Mouse (Mus musculus): ENCODE data around the gene Terb2. TPM values are rescaled to one million over a fixed set of nuclear protein-coding genes. Genes with fewer than 3 reads are reported as not detected.

The Terb2 gene
- not detected in 2 replicates for polyA plus RNA-seq (2015; fragmentation: Nextera tagmentation; extraction: Ambion mirVana)

DNA sequence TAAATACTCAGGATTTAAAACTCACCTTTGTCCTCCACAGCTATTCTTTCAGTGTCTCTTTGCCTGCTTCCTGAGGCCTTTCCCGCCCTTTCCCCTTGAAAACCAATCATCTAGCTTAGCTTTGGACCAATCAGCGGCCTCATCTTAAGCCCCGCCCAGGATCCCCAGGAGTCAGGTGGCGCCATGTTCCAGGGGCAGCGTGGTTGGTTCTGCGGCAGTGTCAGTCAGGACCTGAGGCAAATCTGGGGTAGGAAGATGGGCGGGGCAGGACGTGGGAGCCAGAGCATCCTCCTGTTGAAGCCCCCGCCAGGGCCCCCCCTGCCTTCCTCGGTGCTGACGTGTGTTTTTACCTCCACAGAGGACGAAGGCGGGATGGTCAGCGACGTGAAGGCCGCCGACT is at the start of gene Terb2, which contains the start of gene Patl2:
Gene Terb2 (plus strand): TSS at position 167 of the 400 bp plus-strand sequence.
Gene Patl2 (minus strand): TSS at position 84 of the 400 bp plus-strand sequence.
- H3K4me2 ChIP-seq = no peak within 1 kb of the TSS
- no peak for ATAC-seq (ENCODE audit: low read depth)
- no peak within 1 kb of the TSS for H3K9ac ChIP-seq
- H3K4me1 ChIP-seq (replicated peaks) = no peaks in the 10 kb centered on the region
- H3K36me3 ChIP-seq = no peaks in the 10 kb centered on the region
- no peaks in the 10 kb centered on the region for H3K9me3 ChIP-seq
- H3K27ac ChIP-seq (replicated peaks) = no peak within 1 kb of the TSS
- WGBS = 82% methylated on average over 17 of the region's 17 CpGs
- H3K27me3 ChIP-seq = no peaks in the 10 kb centered on the region
- H3K4me3 ChIP-seq = no peak within 1 kb of the TSS

GRCm38 (mm10) chr2:122137839-122138465 is 48.1 kb upstream of the Terb2 start:
- no peak overlapping the region for H3K27ac ChIP-seq (replicated peaks)
- H3K4me1 ChIP-seq (replicated peaks) = no peaks in the 10 kb centered on the region
- no peak for ATAC-seq (ENCODE audit: low read depth)
- no peak overlapping the region for H3K4me3 ChIP-seq
- no peak overlapping the region for H3K4me2 ChIP-seq
- no peak overlapping the region for H3K9ac ChIP-seq
- H3K36me3 ChIP-seq = no peaks in the 10 kb centered on the region
- 72% methylated on average over 5 of the region's 5 CpGs for WGBS
- no peaks in the 10 kb centered on the region for H3K27me3 ChIP-seq
- no peaks in the 10 kb centered on the region for H3K9me3 ChIP-seq

DNA sequence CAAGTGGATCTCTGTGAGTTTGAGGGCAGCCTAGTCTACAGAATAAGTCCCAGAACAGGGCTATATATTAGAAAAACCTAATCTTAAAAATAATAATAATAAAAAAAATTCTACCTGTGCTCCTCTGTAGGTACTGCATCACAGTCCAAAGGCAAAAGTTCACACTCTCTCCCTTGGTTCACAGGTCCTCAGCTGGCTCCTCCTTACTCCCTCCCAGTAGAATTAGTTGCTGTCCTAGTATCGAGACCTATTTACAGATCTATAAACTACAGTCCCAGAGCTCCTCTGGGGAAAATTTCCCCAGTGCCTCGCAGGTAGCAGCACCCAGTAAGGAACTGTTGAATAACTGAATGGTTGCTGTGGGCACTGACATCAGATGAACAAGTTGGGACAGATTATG is 45.3 kb upstream of the Terb2 start:
- H3K36me3 ChIP-seq = no peaks in the 10 kb centered on the region
- no peaks in the 10 kb centered on the region for H3K27me3 ChIP-seq
- H3K27ac ChIP-seq (replicated peaks) = no peak overlapping the region
- no peaks in the 10 kb centered on the region for H3K4me1 ChIP-seq (replicated peaks)
- no peaks in the 10 kb centered on the region for H3K9me3 ChIP-seq
- H3K4me3 ChIP-seq = no peak overlapping the region
- no peak overlapping the region for H3K4me2 ChIP-seq
- 85% methylated on average over 2 of the region's 2 CpGs for WGBS
- H3K9ac ChIP-seq = no peak overlapping the region
- no peak for ATAC-seq (ENCODE audit: low read depth)

GRCm38 (mm10) chr2:122141332-122141967 is 44.6 kb upstream of the Terb2 start:
- WGBS = 75% methylated on average over 5 of the region's 5 CpGs
- H3K4me1 ChIP-seq (replicated peaks) = no peaks in the 10 kb centered on the region

DNA sequence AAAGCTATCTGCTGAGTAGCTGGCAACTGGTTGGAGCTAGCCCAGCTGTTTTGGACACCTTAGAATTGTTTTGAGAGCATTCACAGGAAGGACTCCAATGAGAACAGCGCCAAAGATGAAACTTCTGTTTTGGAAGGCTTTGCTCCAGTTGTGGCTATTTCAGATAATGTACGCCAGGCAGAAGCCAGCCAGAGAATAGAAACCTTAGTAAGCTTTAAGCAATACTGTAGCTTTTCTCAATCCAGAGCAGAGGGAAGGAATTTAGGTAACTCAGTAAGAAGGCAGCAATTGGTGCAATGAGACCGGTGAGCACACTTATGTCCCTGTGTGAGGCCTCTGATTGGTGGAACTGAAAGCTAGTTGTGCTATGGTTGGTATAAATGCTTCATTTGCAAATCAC is 43.0 kb upstream of the Terb2 start:
- Histone ChIP-seq H3K27ac (replicated peaks) (no peak overlapping the region), H3K4me3 (no peak overlapping the region), H3K4me2 (no peak overlapping the region), H3K9me3 (no peaks in the 10 kb centered on the region), H3K36me3 (no peaks in the 10 kb centered on the region), H3K4me1 (replicated peaks) (peaks cover 7% of the 10 kb centered on the region), H3K27me3 (no peaks in the 10 kb centered on the region), H3K9ac (no peak overlapping the region)
- ATAC-seq (ENCODE audit: low read depth) = no peak
- 95% methylated on average over 3 of the region's 3 CpGs for WGBS

More at GRCm38 (mm10) chr2:122141332-122141967, 44.6 kb upstream of the Terb2 start:
- Histone ChIP-seq H3K36me3 (no peaks in the 10 kb centered on the region), H3K4me2 (no peak overlapping the region), H3K27me3 (no peaks in the 10 kb centered on the region), H3K9me3 (no peaks in the 10 kb centered on the region), H3K27ac (replicated peaks) (no peak overlapping the region), H3K9ac (no peak overlapping the region), H3K4me3 (no peak overlapping the region)
- no peak for ATAC-seq (ENCODE audit: low read depth)

GRCm38 (mm10) chr2:122145756-122146155 is 40.3 kb upstream of the Terb2 start:
- Histone ChIP-seq H3K9me3 (no peaks in the 10 kb centered on the region), H3K27ac (replicated peaks) (no peak overlapping the region), H3K4me3 (no peak overlapping the region), H3K27me3 (no peaks in the 10 kb centered on the region), H3K9ac (no peak overlapping the region), H3K4me2 (no peak overlapping the region), H3K4me1 (replicated peaks) (peaks cover 15% of the 10 kb centered on the region), H3K36me3 (no peaks in the 10 kb centered on the region)
- 73% methylated on average over 4 of the region's 4 CpGs for WGBS
- ATAC-seq (ENCODE audit: low read depth) = no peak

DNA sequence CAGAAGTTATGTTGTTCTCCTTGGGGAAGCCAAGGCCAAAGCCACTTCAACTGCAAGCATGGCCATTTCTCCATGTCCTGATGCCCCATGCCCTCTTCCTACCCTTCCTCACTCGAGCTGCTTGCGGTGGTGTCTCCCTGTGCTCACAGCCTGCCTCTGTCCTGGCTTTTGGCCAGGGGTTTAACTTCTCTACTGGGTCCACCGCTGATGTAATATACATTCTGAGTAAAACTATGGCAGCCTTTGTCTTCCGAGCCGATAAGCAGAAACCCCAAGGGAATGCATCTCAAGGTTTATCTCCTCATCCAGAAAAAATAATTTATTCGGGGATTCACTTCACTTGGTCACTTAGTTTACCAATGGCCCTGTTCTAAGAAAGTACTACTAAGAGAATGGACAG is 39.4 kb upstream of the Terb2 start:
- Histone ChIP-seq H3K9me3 (no peaks in the 10 kb centered on the region), H3K9ac (no peak overlapping the region), H3K4me3 (no peak overlapping the region), H3K27ac (replicated peaks) (no peak overlapping the region), H3K4me1 (replicated peaks) (peaks cover 15% of the 10 kb centered on the region), H3K4me2 (peak overlapping the region; percentile 87; the same call in 1 of the 2 replicates), H3K36me3 (no peaks in the 10 kb centered on the region), H3K27me3 (no peaks in the 10 kb centered on the region)
- WGBS = 73% methylated on average over 6 of the region's 6 CpGs
- no peak for ATAC-seq (ENCODE audit: low read depth)

- H3K4me3 ChIP-seq = peak within 1 kb of the TSS; percentile 68
- H3K36me3 ChIP-seq = no peaks in the 10 kb centered on the region
- H3K9ac ChIP-seq = peak within 1 kb of the TSS; percentile 85
- ATAC-seq (ENCODE audit: low read depth) = peak; percentile 98
- H3K4me1 ChIP-seq (replicated peaks) = peaks cover 15% of the 10 kb centered on the region
- H3K4me2 ChIP-seq = peak within 1 kb of the TSS; percentile 87
- H3K27ac ChIP-seq (replicated peaks) = peak within 1 kb of the TSS; percentile 68
- WGBS = under 1% methylated on average over 40 of the region's 40 CpGs
- H3K27me3 ChIP-seq = no peaks in the 10 kb centered on the region
- H3K9me3 ChIP-seq = no peaks in the 10 kb centered on the region
These were observed 38.4 kb upstream of the Terb2 start, which contains the start of gene B2m for GRCm38 (mm10) chr2:122147508-122148241. Gene B2m (plus strand): TSS chr2:122147686.

DNA sequence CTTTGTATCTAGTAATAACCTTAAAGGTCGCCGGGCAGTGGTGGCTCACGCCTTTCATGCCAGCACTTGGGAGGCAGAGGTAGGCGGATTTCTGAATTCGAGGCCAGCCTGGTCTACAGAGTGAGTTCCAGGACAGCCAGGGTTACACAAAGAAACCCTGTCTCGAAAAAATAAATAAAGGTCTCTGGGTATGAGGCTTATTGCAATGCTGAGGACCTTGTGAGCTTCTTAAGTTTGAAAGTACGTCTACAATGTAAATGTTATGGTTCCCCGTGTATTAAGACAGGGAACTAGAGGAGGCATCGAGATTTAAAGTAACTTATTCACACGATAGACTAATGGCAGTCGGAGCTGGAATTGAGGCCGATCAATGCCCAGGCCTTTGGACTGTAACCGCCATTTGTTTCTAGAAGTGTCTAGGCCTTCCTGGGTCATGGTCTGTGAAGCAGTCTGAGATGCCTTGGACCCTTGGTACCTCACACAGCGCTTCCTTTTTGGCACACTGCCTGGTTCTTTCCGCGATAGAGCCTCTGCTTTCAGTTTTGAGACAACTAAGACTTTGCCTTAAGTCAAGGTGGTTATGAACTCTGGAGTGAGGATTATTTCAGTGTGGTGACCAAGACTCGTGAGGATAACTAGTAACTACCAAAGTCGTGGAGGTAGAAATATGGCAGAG is 37.7 kb upstream of the Terb2 start:
- H3K4me1 ChIP-seq (replicated peaks) = peaks cover 15% of the 10 kb centered on the region
- H3K9ac ChIP-seq = peak overlapping the region; percentile 85
- no peak overlapping the region; the same call in 1 of the 2 replicates for H3K27ac ChIP-seq (replicated peaks)
- 31% methylated on average over 18 of the region's 18 CpGs for WGBS
- no peaks in the 10 kb centered on the region for H3K27me3 ChIP-seq
- no peaks in the 10 kb centered on the region for H3K9me3 ChIP-seq
- peak overlapping the region; percentile 68 for H3K4me3 ChIP-seq
- H3K36me3 ChIP-seq = no peaks in the 10 kb centered on the region
- 0 out of 2 replicates have a peak, but pooled peaks have one; percentile 16 for ATAC-seq (ENCODE audit: low read depth)
- H3K4me2 ChIP-seq = peak overlapping the region; percentile 87

- ATAC-seq (ENCODE audit: low read depth) = no peak
- Histone ChIP-seq H3K4me3 (no peak overlapping the region), H3K27me3 (no peaks in the 10 kb centered on the region), H3K27ac (replicated peaks) (no peak overlapping the region), H3K4me1 (replicated peaks) (peaks cover 15% of the 10 kb centered on the region), H3K9ac (no peak overlapping the region), H3K36me3 (no peaks in the 10 kb centered on the region), H3K9me3 (no peaks in the 10 kb centered on the region), H3K4me2 (no peak overlapping the region)
- WGBS = 90% methylated on average over 6 of the region's 6 CpGs
These were observed 36.8 kb upstream of the Terb2 start for GRCm38 (mm10) chr2:122149316-122149715.

GRCm38 (mm10) chr2:122149716-122150115 is 36.4 kb upstream of the Terb2 start:
- Histone ChIP-seq H3K4me1 (replicated peaks) (peaks cover 15% of the 10 kb centered on the region), H3K27ac (replicated peaks) (no peak overlapping the region), H3K4me2 (no peak overlapping the region), H3K36me3 (no peaks in the 10 kb centered on the region), H3K9ac (no peak overlapping the region), H3K9me3 (no peaks in the 10 kb centered on the region), H3K27me3 (no peaks in the 10 kb centered on the region), H3K4me3 (no peak overlapping the region)
- WGBS = 80% methylated on average over 3 of the region's 3 CpGs
- ATAC-seq (ENCODE audit: low read depth) = no peak

GRCm38 (mm10) chr2:122151221-122151620 is 34.9 kb upstream of the Terb2 start:
- Histone ChIP-seq H3K4me3 (no peak overlapping the region), H3K27ac (replicated peaks) (no peak overlapping the region), H3K27me3 (no peaks in the 10 kb centered on the region), H3K4me1 (replicated peaks) (peaks cover 15% of the 10 kb centered on the region), H3K9me3 (no peaks in the 10 kb centered on the region), H3K4me2 (no peak overlapping the region), H3K9ac (no peak overlapping the region), H3K36me3 (no peaks in the 10 kb centered on the region)
- ATAC-seq (ENCODE audit: low read depth) = no peak
- WGBS = 95% methylated on average over 1 of the region's 1 CpGs

Data from neural tube, embryonic 13.5 days (tissue).